Mouse (Mus musculus) heart, embryonic 14.5 days (tissue): ENCODE data around the gene Soat1. TPM values are rescaled to one million over a fixed set of nuclear protein-coding genes. Genes with fewer than 3 reads are reported as not detected.

Experiments used
- ATAC-seq: fragments of 200-750 bp; cut with Nextera tagmentation; 2 replicates; pipeline ENCODE4 v1.8.0; 2017; ENCODE audit warnings: low read depth, moderate TSS enrichment; ENCODE audit not compliant: insufficient number of reproducible peaks, insufficient read depth, low FRiP score
- H3K27ac ChIP-seq, 2 experiments: fragments of 200-500 bp in 1 of 2; fragments of 300-500 bp in 1 of 2; sonication (generic) in 1 of 2; replicated peaks in 1 of 2; 2 replicates each; pipeline ENCODE4 v1.5.1; 2012 to 2014; ENCODE audit warnings: low read depth in 2 of 2, low read length in 2 of 2, control low read depth in 1 of 2, mild to moderate bottlenecking in 1 of 2, mixed read lengths in 1 of 2; ENCODE audit not compliant: control insufficient read depth in 1 of 2, insufficient read depth in 1 of 2
- H3K27me3 ChIP-seq: fragments of 300-500 bp; sonication (generic); 2 replicates; pipeline ENCODE4 v1.6.1; 2014; ENCODE audit warnings: mild to moderate bottlenecking, low read length, control low read depth; ENCODE audit not compliant: control insufficient read depth, insufficient read depth
- H3K36me3 ChIP-seq: fragments of 300-500 bp; sonication (generic); 2 replicates; pipeline ENCODE4 v1.6.1; 2014; ENCODE audit warnings: mild to moderate bottlenecking, control low read depth, low read length, mixed read lengths; ENCODE audit not compliant: control insufficient read depth, insufficient read depth
- H3K4me1 ChIP-seq, 2 experiments: fragments of 200-500 bp in 1 of 2; fragments of 300-500 bp in 1 of 2; sonication (generic) in 1 of 2; 2 replicates each; pipeline ENCODE4 v1.6.1; 2012 to 2014; ENCODE audit warnings: low read length in 2 of 2, control low read depth in 1 of 2, mixed read lengths in 1 of 2; ENCODE audit not compliant: control insufficient read depth in 2 of 2, insufficient read depth in 2 of 2
- H3K4me2 ChIP-seq: fragments of 300-500 bp; sonication (generic); 2 replicates; pipeline ENCODE4 v1.6.1; 2014; ENCODE audit warnings: mild to moderate bottlenecking, low read length
- H3K4me3 ChIP-seq, 2 experiments: fragments of 200-500 bp in 1 of 2; fragments of 300-500 bp in 1 of 2; sonication (generic) in 1 of 2; 2 replicates each; pipeline ENCODE4 v1.5.1; 2012 to 2014; ENCODE audit warnings: low read length in 2 of 2, mild to moderate bottlenecking in 2 of 2, control low read depth in 1 of 2, low read depth in 1 of 2, moderate library complexity in 1 of 2; ENCODE audit not compliant: control insufficient read depth in 1 of 2, insufficient read depth in 1 of 2
- H3K9ac ChIP-seq: fragments of 300-500 bp; sonication (generic); 2 replicates; pipeline ENCODE4 v1.6.1; 2014; ENCODE audit warnings: mild to moderate bottlenecking, low read length
- H3K9me3 ChIP-seq: fragments of 300-500 bp; sonication (generic); 2 replicates; pipeline ENCODE4 v1.6.1; 2016; ENCODE audit warnings: low read length, control low read depth; ENCODE audit not compliant: control insufficient read depth
- WGBS: fragments of 180-500 bp; shearing (Covaris S2); extraction: QIAGEN DNeasy Blood & Tissue Kit; methylation state at CpG from one replicate; pipeline ENCODE4 v1.1.7; 2014; 5-methylcytosine and 5-hydroxymethylcytosine counted together
- polyA plus RNA-seq: library from polyadenylated mRNA; unstranded; fragments of >200 nt; fragmentation: Nextera tagmentation; extraction: Ambion mirVana; gene quantifications from 2 replicates; pipeline ENCODE4 v1.2.1, GENCODE M21; 2014

Soat1 gene
- polyA plus RNA-seq, 1 experiment from 2014 or later: 32.2 TPM

DNA sequence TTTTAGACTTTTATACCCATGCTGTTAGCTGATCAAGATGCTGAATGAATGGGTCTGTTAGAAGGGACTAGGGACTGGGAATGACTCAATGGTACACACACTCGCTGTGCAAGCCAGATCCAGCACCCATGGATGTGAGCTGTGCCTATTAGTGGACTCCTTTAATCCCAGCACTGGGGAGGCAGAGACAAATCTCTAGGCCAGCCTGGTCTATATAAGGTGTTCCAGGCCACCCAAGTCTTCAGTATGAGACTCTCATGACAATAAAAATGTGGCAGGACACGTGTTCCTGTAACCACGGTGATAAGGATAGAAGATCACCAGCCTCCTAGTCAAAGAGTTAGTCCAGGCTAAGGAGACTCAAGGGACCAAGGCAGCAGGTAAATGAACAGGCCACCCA is 50.1 kb downstream of the Soat1 start:
- H3K9ac ChIP-seq: no peak overlapping the region
- H3K4me2 ChIP-seq: no peak overlapping the region
- 83% methylated on average over 3 of the region's 3 CpGs for WGBS
- H3K9me3 ChIP-seq: no peaks in the 10 kb centered on the region
- no peak overlapping the region for H3K27ac ChIP-seq
- H3K4me1 ChIP-seq: peaks cover 0 to 4% of the 10 kb centered on the region in 2 experiments; a peak in 1 of 4 replicates
- no peak overlapping the region for H3K4me3 ChIP-seq
- H3K27me3 ChIP-seq: no peaks in the 10 kb centered on the region
- ATAC-seq: no peak
- H3K36me3 ChIP-seq: peaks cover 16% of the 10 kb centered on the region

DNA sequence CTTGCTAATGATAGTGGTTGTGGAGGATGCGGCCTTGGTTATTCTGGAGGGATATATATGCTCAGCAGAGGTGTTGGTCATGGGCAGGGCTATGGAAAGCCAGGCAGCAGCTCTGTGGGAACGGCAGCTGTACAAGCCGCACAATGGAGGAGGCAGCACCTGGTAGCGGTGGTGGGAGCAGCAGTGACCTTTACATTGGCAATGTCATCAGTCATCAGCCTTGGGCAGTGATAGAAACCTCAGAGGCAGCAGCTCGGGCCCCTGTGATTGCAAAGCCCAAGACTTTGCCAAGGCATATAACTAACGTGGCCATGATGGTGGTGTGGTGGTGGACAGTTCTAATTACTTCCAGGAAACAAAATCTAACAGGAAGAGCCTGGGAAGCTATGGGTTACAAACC is 50.6 kb downstream of the Soat1 start:
- Histone ChIP-seq H3K27me3 (no peaks in the 10 kb centered on the region), H3K4me3 (no peak overlapping the region), H3K4me2 (no peak overlapping the region), H3K4me1 (peaks cover 0 to 4% of the 10 kb centered on the region in 2 experiments; a peak in 1 of 4 replicates), H3K9ac (no peak overlapping the region), H3K27ac (no peak overlapping the region), H3K9me3 (no peaks in the 10 kb centered on the region), H3K36me3 (peaks cover 11% of the 10 kb centered on the region; the same call in 1 of the 2 replicates)
- WGBS: 86% methylated on average over 6 of the region's 6 CpGs
- ATAC-seq: no peak

DNA sequence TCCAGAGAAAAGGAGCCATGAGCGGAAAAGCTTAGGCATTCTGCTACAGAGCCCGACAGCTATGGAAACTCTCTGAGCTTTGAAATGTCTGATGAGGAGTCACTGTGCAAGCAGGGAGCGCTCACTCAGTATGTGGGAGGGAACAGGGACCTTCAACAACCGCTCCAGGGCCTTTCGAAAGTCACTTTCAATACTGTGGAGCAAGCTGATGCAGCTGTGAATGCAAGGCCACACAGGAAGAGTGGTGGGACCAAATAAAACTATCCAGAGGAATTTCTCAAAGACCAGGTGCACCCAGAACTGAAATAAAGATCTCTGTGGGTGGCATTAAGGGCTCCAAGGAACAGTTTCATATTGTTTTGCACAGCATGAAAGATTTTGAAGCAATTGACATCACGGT is 51.3 kb downstream of the Soat1 start:
- Histone ChIP-seq H3K27ac (no peak overlapping the region), H3K4me3 (no peak overlapping the region), H3K4me2 (no peak overlapping the region), H3K4me1 (peaks cover 0 to 4% of the 10 kb centered on the region in 2 experiments; a peak in 1 of 4 replicates), H3K9me3 (no peaks in the 10 kb centered on the region), H3K27me3 (no peaks in the 10 kb centered on the region), H3K9ac (no peak overlapping the region), H3K36me3 (peaks cover 5% of the 10 kb centered on the region; the same call in 1 of the 2 replicates)
- no peak for ATAC-seq
- 69% methylated on average over 6 of the region's 6 CpGs for WGBS

DNA sequence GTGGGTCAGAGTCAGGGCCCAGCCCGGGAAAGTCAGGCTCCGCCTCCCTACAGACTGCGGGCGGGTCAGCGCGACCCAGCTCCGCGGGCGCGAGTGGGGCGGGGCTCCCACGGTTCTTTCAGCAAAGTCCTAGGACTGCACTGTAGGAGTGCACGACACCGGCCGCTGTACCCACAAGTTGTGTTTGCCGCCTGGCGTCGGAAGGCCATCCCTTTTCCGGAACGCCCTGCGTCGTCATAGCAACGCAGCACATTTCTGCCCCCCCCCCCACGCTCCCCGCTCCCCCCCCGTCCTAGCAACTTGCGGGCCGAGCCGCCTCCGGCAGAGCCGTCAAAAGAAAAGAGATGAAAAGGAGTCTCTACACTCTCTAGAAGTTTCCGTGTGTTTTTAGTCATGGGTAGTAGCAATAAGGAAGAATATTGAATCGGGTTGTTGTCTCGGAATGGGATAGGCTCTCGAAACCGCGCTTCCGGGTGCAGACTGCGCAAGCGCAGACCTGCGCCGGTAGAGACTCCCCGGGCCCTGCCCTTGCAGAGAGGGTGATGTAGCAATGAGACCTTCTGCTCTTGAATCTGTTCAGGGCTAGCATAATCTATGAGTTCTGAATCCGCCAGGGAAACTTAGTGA is 53.3 kb downstream of the Soat1 start, which contains the start of gene Axdnd1:
Axdnd1 (minus strand) TSS at position 489 of the 627 bp plus-strand sequence.
- H3K36me3 ChIP-seq: no peaks in the 10 kb centered on the region
- H3K9me3 ChIP-seq: 0 out of 2 replicates have a peak, but pooled peaks cover 3% of the 10 kb centered on the region
- H3K27ac ChIP-seq: no peak within 1 kb of the TSS; a peak in 1 of 4 replicates
- peaks cover 0 to 4% of the 10 kb centered on the region in 2 experiments; a peak in 1 of 4 replicates for H3K4me1 ChIP-seq
- ATAC-seq: peak; percentile 84
- peak within 1 kb of the TSS; percentile 69 for H3K4me2 ChIP-seq
- WGBS: under 1% methylated on average over 43 of the region's 44 CpGs
- peak within 1 kb of the TSS; percentile 53 to 83 for H3K4me3 ChIP-seq
- H3K9ac ChIP-seq: peak within 1 kb of the TSS; percentile 60
- no peaks in the 10 kb centered on the region for H3K27me3 ChIP-seq

DNA sequence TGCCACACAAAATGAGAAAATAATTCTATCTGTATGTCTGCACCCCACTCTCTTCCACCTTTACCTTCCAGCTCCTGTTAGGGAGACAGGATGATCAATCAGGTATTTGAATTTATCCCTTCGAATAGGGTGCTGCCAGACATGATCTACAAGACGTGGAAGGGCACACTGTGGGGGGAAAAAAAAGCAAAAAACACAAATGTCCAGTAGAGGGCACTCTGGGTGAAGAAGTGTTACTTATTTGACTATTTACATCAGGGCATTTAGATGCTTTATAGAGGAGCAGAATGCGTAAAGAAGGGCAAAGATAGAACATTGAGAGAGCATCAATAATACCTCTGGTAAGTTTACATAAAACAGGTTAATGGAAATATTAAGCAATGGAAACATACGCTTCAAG is 56.0 kb downstream of the Soat1 start:
- Histone ChIP-seq H3K9me3 (0 out of 2 replicates have a peak, but pooled peaks cover 3% of the 10 kb centered on the region), H3K9ac (no peak overlapping the region), H3K4me1 (peaks cover 0 to 4% of the 10 kb centered on the region in 2 experiments; a peak in 1 of 4 replicates), H3K4me2 (no peak overlapping the region), H3K27ac (no peak overlapping the region), H3K36me3 (no peaks in the 10 kb centered on the region), H3K4me3 (no peak overlapping the region), H3K27me3 (no peaks in the 10 kb centered on the region)
- 61% methylated on average over 4 of the region's 4 CpGs for WGBS
- ATAC-seq: no peak

DNA sequence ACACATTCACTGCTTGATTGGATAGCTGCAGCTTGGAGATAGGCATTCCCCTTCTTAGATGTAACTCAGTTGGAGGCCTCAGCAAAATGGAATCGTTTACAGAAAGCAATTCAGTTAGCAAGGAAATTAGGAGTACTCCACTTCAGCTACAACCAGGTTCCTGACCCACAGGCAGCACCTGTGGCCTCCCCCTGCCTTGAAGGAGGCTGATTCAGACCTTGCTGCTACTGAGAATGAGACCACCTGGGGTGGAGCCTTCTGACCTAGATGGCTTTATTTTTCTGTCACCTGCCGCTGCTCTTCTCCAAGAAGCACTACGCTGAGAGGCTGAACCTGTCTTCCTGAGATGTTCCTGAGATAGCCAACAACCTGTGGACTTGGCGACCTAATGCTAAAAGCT is 65.6 kb downstream of the Soat1 start:
- Histone ChIP-seq H3K4me3 (no peak overlapping the region), H3K4me2 (no peak overlapping the region), H3K27ac (no peak overlapping the region), H3K9ac (no peak overlapping the region), H3K4me1 (no peaks in the 10 kb centered on the region), H3K9me3 (peaks cover 4% of the 10 kb centered on the region; the same call in 1 of the 2 replicates), H3K36me3 (no peaks in the 10 kb centered on the region), H3K27me3 (no peaks in the 10 kb centered on the region)
- 63% methylated on average over 4 of the region's 4 CpGs for WGBS
- ATAC-seq: no peak

GRCm38 (mm10) chr1:156408004-156408403 is 66.1 kb downstream of the Soat1 start:
- ATAC-seq: no peak
- H3K4me3 ChIP-seq: no peak overlapping the region
- no peaks in the 10 kb centered on the region for H3K27me3 ChIP-seq
- no peak overlapping the region for H3K4me2 ChIP-seq
- H3K27ac ChIP-seq: no peak overlapping the region
- H3K4me1 ChIP-seq: no peaks in the 10 kb centered on the region
- no peak overlapping the region for H3K9ac ChIP-seq
- peaks cover 4% of the 10 kb centered on the region; the same call in 1 of the 2 replicates for H3K9me3 ChIP-seq
- WGBS: 54% methylated on average over 3 of the region's 3 CpGs
- no peaks in the 10 kb centered on the region for H3K36me3 ChIP-seq
